In genomic region chr9:72733966-72734365, GRCm38 (mm10) we compare ENCODE assay signal across 9 mouse cellular contexts.
DNase-seq lines count a peak whose midpoint lies in the region; ATAC-seq and TF ChIP-seq lines count a peak whose summit lies in the region.
"Had no signal": no experiment of that assay in that cellular context is flagged by ENCODE, and none has a peak within 500 bp of the region (broad histone marks: within the 10 kb centered on the region; RNA-seq: fewer than 3 reads in every experiment).

No protein-coding gene starts in this region.

- H3K4me3 ChIP-seq in left cerebral cortex, adult 2 months: no peak overlapping the region
- H3K4me3 ChIP-seq: neural tube, embryonic 13.5 days had no signal

- intact Hi-C loops in left cerebral cortex, adult 2 months (cut with DNase I): no loop called here
- intact Hi-C loops in left cerebral cortex, postnatal 25 days (cut with DNase I): no loop called here

- peak; percentile 32 to 67 for DNase-seq in left cerebral cortex, adult 2 months (ENCODE audit: extremely low spot score in 1 of 2, low spot score in 2 of 2)
- no peak for DNase-seq in left cerebral cortex, adult 11 months (ENCODE audit: low spot score)
- peak; percentile 74 for DNase-seq in MN1 (ENCODE audit: low spot score)
- DNase-seq in c-Kit-negative CD71-positive TER-119-positive erythroid progenitor cells, embryonic 14.5 days (ENCODE audit: low read depth, low spot score): peak; percentile 28
- peak; percentile 75 for DNase-seq in forelimb bud, embryonic 11.5 days (ENCODE audit: low read depth, low spot score)
- DNase-seq in left cerebral cortex, postnatal 25 days (ENCODE audit: low spot score in 2 of 2): peak; percentile 38 to 48
- peak; percentile 18 to 22 for DNase-seq in natural killer cell, adult 2 months (ENCODE audit: low spot score in 2 of 2)

- H3K27ac ChIP-seq in left cerebral cortex, adult 2 months: no peak overlapping the region
- H3K27ac ChIP-seq: neural tube, embryonic 13.5 days had no signal

- peak; percentile 92 for TF ChIP-seq CTCF in left cerebral cortex, adult 2 months (IDR thresholded peaks at IDR 0.05)

- ATAC-seq in inflammation-experienced regulatory T-cells, adult 6 months: no peak
